Mouse (Mus musculus): Measurements from ENCODE around the gene Tnfrsf9.
"Not testable (repeated sequence)": the region's sequence is repeated elsewhere in the genome, so short reads cannot be mapped to it uniquely, and the experiment has no call there.

Tnfrsf9 gene

GRCm38 (mm10) chr4:150914290-150914733 lies at the start of gene Tnfrsf9, which contains the start of gene Park7:
Gene Tnfrsf9 (plus strand): TSS chr4:150914562.
Gene Park7 (minus strand): TSS chr4:150914437.
- DNase-seq (ENCODE audit: low spot score in 2 of 2): peak; percentile 94 to 97

DNA sequence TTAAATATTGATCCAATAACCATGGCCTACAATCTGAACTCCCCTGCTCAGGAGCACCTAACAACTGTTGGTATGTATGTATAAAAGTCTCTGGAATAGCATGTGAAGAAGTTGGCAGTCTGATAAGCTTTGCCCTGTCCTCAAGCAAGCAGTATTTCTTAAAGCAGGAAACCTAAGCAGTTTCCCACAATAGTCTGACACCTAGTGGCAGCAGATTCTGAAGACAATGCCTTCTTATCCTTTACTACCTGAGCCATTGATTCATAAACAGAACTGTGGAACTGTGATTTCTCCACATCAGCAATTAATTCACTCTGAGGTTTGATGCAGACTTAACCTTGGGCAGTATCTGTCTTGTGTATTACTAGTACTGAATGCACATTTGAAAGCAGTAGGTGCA lies 49.0 kb upstream of the Tnfrsf9 start:
- peak in 1 of 2 experiments; percentile 37 for DNase-seq (ENCODE audit: low spot score in 2 of 2)

DNA sequence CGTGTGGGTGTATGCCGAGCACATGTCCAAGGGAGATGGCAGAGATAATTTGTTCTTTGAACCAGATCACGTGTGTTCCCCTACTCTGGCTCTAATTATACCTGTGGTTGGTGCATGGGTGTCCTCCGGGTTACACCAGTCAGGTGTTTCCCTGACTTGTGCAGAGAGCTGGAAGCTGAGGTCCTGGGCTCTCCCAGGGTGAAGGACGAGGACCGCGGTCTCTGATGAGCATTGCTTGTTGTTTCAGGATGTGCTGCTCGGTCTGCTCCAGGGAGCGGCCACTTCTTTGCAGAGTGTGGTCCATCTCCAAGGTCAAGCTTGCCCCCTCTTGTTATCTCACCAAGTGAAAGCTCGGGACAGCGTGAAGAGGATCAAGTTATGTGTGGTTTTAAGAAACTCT lies 48.3 kb upstream of the Tnfrsf9 start:
- no peak for DNase-seq (ENCODE audit: low spot score in 2 of 2)

DNA sequence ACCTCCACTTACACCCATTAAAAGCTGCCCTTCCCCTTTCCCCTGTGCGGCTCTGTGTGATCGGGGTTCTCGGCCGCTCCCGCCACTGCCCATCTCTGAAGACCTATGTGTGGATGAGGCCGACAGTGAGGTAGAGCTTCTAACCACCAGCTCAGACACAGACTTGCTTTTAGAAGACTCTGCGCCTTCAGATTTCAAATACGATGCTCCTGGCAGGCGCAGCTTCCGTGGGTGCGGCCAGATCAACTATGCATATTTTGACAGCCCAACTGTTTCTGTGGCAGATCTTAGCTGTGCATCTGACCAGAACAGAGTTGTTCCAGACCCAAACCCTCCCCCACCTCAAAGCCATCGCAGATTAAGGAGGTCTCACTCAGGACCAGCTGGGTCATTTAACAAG lies 47.9 kb upstream of the Tnfrsf9 start:
- DNase-seq (ENCODE audit: low spot score in 2 of 2): peak in 1 of 2 experiments; percentile 34

DNA sequence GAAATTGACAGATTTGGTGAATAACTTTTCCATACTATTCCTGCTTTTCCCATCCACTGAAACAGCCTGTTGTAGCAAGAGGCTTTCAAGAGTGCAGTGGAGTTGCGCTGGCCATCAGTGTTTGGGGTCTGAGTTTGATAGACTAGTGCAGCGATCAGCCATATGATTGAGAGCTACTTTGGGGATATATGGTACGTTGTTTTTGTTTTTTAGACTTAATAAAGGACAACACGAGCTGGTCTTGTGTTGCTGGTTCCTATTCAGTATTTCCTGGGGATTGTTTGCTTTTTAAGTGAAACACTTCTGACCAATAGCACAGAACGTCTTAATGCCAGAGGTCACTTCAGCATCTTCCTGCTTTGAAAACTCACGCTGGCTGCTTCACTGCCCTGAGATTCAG lies 46.2 kb upstream of the Tnfrsf9 start:
- no peak for DNase-seq (ENCODE audit: low spot score in 2 of 2)

DNA sequence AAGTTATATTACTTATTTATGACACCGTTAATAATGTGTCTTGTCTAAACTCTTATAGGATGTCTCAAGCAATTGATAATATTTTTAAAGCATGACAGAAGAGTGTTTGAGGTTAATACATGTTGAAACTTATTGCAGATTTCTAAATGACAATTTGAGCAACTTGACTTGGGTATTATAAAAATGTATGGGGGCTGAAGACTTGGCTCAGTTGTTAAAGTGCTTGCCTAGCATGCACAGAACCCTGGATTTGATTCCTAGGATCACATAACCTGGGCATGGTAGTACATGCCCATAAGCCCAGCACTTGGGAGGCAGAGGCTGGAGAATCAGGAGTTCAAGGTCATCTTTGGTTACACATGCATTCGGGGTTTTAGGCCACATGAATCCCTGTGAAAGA lies 45.5 kb upstream of the Tnfrsf9 start:
- DNase-seq (ENCODE audit: low spot score in 2 of 2): no peak

DNA sequence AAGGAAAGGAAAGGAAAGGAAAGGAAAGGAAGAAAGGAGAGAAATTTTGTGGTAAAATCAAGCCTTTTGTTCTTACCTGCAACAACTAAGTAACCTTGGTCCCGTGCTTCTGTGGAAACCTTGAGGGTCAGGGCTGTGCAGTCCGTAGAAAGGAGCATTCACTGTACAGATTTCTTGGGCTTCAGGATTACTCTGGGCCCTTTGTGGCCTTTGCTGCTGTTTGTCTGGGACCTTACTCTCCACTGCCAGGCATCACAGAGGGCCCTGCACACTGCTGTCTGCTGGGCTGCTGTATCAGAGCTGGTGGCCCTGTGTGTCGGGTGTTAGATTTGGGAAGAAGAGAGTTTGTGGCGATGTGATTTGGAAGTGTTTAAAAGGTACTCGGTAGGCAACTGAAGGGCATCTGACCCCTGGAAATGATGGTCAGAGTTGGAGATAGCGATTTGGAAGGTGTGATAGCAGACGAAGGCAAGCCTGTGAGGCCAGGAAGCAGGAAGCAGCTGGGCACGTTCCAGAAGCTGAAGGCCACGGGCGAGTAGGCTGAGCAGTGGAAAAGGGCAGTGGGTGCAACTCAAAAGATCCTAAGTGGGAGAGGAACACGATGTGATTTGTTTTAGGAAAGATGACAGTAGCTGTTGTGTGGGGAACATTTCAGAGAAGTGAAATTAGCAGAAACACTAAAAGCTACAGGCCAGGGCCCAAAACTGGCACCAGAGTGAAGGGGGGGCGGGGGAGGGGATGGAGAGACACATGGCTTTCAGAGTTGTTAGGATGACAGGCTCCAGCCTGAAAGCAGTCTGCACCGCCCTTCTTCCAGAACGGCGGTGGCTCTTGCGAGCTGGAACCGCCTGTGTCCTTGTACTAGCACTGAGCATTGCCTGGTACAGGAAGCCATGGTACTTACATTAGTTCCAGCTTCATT lies 44.8 kb upstream of the Tnfrsf9 start:
- no peak for DNase-seq (ENCODE audit: low spot score in 2 of 2)

DNA sequence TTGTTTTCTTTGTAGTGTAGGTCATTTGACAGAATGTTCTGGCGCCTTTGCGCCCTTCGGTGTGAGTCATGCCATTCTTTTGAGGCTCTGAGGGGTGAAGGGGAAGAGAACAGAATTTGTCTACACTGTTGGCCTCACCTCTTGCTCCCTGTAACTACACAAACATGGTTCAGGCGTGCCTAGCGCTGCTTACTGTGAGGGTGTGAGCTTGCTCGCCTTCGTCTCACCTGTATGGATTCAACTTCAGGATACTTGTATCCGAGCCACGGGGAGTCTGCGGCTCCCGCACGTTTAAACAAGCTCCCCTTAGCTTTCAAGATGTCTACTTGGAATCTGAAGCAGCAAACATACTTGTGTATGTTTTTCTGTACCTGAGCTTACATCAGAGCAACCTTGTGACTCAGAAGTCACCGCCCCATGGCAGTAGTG lies 43.4 kb upstream of the Tnfrsf9 start:
- DNase-seq (ENCODE audit: low spot score in 2 of 2): no peak

DNA sequence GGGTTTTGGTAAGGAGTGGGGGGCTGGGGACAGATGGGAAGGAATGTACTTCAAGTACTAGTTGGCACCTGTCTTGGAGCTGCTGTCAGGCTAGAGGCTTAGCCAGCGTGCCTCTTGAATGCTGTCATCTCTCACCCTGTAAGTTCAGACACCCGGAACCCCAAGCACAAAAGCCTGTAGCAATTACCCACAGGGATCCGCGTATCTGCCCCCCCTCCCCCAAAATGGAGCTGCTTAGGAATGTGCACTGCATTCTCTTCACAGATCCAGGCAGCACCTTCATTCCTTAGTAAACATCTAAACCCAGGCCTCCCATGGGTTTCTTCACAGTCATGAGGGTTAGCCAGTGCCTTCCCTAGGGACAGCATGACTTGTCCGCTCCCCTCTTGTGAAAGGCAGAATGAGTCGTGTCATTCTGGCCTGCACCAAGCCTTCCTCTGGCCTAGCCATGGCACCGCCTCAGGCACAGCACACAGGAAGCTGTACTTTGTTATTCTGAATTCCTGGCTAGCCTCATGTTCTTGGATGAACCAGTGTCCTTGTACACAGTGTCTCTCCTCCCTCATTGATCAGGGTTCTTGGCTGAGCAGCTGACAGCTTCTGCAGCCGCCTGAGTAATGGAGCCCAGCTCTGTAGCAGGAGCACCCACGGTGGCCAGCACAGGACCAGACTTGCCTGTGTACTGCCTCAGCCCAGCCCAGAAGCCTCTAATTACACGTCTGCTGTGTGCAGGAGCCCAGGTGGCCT lies 42.8 kb upstream of the Tnfrsf9 start:
- DNase-seq (ENCODE audit: low spot score in 2 of 2): peak in 1 of 2 experiments; percentile 28

DNA sequence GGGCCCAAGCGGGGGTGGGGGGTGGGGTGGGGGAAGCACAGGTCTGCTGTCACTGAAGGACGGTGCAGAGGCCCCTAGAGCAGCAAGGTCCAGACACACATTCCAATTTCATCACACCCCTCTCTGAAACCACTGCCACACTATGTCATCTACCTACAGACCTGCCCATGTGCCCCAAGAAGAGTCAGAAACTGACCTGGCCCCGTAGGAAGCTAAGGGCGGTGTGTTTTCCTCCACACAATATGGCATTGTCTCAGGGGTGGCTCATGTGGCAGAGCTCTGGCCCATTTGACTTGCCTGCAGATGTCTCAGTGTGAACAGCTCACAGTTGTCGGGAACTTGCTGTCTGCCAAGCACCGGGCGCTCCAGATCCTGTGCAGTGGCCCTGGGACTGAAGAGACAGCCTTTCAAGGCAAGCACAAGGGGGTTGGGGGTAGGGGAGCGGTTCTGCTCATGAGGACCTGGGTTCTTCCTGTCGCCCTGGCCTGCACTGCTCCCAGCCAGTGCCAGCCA lies 42.2 kb upstream of the Tnfrsf9 start:
- DNase-seq (ENCODE audit: low spot score in 2 of 2): peak; percentile 29 to 52

DNA sequence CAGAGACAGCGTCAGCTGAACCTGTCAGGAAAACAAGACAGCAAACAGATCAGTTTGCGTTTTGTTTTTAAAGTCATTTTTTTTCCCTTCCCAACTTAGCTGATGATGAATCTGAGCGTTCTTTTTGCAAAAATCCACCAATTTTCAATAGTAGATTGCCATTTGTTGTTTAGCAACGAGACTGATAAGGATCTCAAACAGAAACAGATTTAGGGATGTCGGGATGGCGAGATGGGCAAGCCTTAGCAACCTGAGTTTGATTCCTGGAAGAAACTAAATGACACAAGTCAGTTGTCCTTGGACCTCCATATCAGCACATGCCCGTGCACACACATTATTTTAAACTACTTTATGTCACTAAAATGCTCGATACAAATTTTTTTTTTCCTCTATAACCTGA lies 41.7 kb upstream of the Tnfrsf9 start:
- no peak for DNase-seq (ENCODE audit: low spot score in 2 of 2)

- DNase-seq (ENCODE audit: low spot score in 2 of 2): not testable (repeated sequence)
These were observed 39.9 kb upstream of the Tnfrsf9 start for GRCm38 (mm10) chr4:150874416-150874815.

- no peak for DNase-seq (ENCODE audit: low spot score in 2 of 2)
These were observed 39.0 kb upstream of the Tnfrsf9 start for GRCm38 (mm10) chr4:150875393-150875792.

DNA sequence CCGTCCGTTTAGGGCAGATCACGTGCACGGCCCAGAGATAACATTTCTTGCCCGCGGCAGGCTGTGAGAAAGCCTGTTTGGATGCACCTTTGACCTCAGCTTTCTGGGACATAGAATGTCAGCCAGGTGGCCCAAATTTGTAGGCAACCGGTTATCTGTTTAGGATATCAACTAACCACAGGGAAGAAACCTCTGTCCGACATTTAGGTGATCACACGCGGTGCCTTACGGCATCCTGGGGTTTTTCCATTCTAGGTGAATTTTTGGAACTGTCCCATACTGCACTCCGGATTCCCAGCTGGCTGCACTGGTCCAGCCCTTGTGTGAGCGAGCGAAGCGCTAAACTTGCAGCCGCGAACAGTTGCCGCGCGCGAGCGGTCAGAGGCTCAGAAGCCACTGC lies 34.7 kb upstream of the Tnfrsf9 start:
- no peak for DNase-seq (ENCODE audit: low spot score in 2 of 2)

DNA sequence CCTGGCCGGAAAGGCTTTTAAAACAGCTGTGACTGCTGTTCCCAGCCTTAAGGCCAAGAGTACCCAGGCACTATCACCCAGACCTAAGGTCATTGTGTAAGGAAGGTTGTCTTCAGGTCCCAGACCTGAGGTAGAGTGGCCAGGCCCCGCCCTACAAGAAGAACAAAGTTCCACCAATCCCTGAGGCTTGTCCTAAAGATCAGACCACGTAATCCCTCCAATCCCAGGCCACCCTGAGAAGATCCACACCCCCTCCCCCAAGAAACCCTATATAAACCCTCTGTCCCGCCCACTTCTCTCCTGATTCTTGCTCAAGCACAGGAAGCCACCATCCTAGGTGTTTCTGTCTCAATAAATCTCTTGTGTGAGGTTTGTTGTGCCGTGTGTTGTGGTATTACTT lies 34.0 kb upstream of the Tnfrsf9 start:
- DNase-seq (ENCODE audit: low spot score in 2 of 2): no peak

- no peak for DNase-seq (ENCODE audit: low spot score in 2 of 2)
These were observed 31.7 kb upstream of the Tnfrsf9 start for GRCm38 (mm10) chr4:150882632-150883031.

DNA sequence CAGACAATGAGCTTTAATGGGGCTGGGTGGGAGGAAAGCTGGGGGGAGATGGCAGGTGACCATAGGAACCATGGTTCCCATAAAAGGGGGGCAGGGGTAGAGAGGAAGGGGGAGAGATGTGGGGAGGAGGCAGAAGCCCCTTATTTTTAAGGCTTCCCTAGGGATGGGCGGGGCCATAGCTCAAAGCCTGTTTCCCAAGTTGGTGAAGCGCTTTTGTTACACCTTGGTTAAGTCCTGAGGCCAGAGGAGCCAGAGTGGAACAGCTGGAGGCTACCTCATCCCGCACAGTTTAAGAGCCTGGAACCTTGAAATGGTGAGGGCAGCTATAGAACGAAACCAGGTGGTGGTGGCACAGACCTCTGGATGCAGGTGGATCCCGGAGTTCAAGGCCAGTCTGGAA lies 26.5 kb upstream of the Tnfrsf9 start:
- no peak for DNase-seq (ENCODE audit: low spot score in 2 of 2)

DNA sequence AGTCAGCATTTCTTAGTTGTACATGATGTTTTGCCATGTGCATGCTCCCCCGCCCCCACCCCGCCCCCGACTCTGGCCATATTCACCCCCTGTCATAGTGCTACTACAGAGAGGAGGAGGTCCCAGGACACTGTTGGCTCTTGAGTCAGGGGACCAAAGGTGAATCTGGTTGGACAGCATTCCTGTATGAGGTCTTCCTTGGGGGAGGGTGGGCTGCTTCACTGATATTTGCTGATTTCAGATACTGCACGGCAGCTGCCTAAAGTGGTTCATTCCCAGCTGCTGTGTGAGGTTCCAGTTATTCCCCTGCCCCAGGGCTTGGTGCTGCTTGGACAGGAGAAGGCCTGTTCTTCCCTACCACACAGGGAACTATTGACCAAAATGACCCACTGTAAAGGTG lies 25.9 kb upstream of the Tnfrsf9 start:
- DNase-seq (ENCODE audit: low spot score in 2 of 2): no peak

- DNase-seq (ENCODE audit: low spot score in 2 of 2): no peak
These were observed 24.9 kb upstream of the Tnfrsf9 start for GRCm38 (mm10) chr4:150889273-150889954.

DNA sequence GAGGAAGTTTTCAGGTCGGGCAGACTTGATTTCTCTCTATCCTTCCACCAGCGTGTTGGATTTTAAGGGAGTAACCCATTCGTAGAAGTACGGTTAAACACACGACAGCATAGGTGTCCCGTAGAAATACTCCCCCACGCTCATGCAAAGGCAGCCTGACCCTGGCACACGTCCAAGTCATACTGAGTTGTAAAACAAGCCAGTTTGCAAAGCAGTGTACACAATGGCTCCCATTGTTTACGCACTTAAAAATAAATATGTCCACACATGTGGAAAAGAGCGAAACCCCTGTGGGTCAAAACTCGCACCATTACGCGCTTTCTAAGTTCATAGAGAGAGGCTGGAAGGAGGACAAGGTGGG lies 24.4 kb upstream of the Tnfrsf9 start:
- DNase-seq (ENCODE audit: low spot score in 2 of 2): no peak

DNA sequence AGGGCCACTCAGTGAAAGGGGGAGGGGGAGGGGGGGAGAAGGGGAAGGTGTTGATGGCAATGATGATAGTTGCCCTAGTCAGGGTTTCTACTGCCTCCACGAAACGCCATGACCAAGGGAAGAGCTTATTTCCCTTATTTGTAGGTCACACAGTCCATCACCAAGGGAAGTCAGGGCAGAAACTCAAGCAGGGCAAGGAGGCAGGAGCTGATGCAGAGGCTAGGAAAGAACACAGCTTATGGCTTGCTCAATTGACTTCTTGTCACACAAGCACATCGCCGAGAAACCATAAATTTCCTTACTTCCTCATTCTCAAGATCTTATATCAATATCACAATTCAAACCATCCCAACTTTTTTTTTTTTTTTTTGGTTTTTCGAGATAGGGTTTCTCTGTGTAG lies 23.1 kb upstream of the Tnfrsf9 start:
- DNase-seq (ENCODE audit: low spot score in 2 of 2): no peak

All from frontal cortex, postnatal 36 days (tissue).